Mouse (Mus musculus) hindbrain, embryonic 13.5 days (tissue): Measurements from ENCODE around the gene Pgm2. TPM values are rescaled to one million over a fixed set of nuclear protein-coding genes. Genes with fewer than 3 reads are reported as not detected.

Source experiments
- ATAC-seq: fragments of 200-750 bp; cut with Nextera tagmentation; 2 replicates; pipeline ENCODE4 v1.8.0; 2017; ENCODE audit warnings: moderate TSS enrichment; ENCODE audit not compliant: low FRiP score
- H3K27ac ChIP-seq: fragments of 300-500 bp; sonication (generic); 2 replicates; pipeline ENCODE4 v1.5.1; 2015; ENCODE audit warnings: inconsistent platforms, mild to moderate bottlenecking, moderate library complexity
- H3K27me3 ChIP-seq: fragments of 300-500 bp; sonication (generic); 2 replicates; pipeline ENCODE4 v1.6.1; 2015; ENCODE audit warnings: mild to moderate bottlenecking, inconsistent platforms
- H3K36me3 ChIP-seq: fragments of 300-500 bp; sonication (generic); 2 replicates; pipeline ENCODE4 v1.6.1; 2015; ENCODE audit warnings: mild to moderate bottlenecking, inconsistent platforms
- H3K4me1 ChIP-seq: fragments of 300-500 bp; sonication (generic); replicated peaks from 2 replicates; pipeline ENCODE4 v1.6.1; 2015; ENCODE audit warnings: inconsistent platforms
- H3K4me2 ChIP-seq: fragments of 300-500 bp; sonication (generic); 2 replicates; pipeline ENCODE4 v1.6.1; 2015; ENCODE audit warnings: inconsistent platforms, mild to moderate bottlenecking, moderate library complexity
- H3K4me3 ChIP-seq: fragments of 300-500 bp; sonication (generic); 2 replicates; pipeline ENCODE4 v1.5.1; 2015; ENCODE audit warnings: mild to moderate bottlenecking, inconsistent platforms
- H3K9ac ChIP-seq: fragments of 300-500 bp; sonication (generic); 2 replicates; pipeline ENCODE4 v1.6.1; 2015; ENCODE audit warnings: mild to moderate bottlenecking, inconsistent platforms
- H3K9me3 ChIP-seq: fragments of 300-500 bp; sonication (generic); 2 replicates; pipeline ENCODE4 v1.6.1; 2016; ENCODE audit warnings: inconsistent platforms
- WGBS: fragments of 180-500 bp; shearing (Covaris S2); methylation state at CpG from one replicate; pipeline ENCODE4 v1.1.7; 2015; 5-methylcytosine and 5-hydroxymethylcytosine counted together
- polyA plus RNA-seq: library from polyadenylated mRNA; unstranded; fragments of >200 nt; fragmentation: Nextera tagmentation; extraction: Ambion mirVana; gene quantifications from 2 replicates; pipeline ENCODE4 v1.2.1, GENCODE M21; 2015

The Pgm2 gene
- polyA plus RNA-seq, result 23.4 and 24.0 TPM in 2 replicates

DNA sequence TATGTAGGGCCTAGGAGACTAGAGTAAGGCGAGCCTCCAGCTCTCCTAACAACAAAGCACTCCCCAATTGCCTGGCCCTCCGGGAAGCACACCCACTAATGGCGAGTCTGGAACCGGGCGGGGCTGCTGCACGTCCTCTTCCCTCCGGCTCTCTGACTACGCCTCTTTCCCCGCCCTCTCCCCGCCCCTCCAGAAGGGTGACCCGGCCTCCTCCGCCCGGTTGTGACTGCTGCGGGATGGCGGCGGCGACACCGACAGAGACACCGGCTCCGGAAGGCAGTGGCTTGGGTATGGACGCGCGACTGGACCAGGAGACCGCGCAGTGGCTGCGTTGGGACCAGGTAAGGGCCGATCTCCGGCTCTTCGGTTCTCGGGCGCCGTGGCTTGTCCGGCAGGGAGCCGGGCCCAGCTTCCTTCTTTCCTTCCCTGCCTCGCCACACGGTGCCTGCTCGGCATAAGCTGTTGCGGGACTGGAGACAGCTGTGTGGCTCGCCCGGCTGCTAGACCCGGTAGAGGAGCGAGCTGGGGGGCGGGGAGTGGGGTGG lies at the start of gene Pgm2:
TSS of gene Pgm2 (plus strand) at position 203 of the 545 bp plus-strand sequence.
- under 1% methylated on average over 43 of the region's 43 CpGs for WGBS
- no peaks in the 10 kb centered on the region for H3K27me3 ChIP-seq
- ATAC-seq, result peak; percentile 95
- peak within 1 kb of the TSS; percentile 68 for H3K4me3 ChIP-seq
- H3K9me3 ChIP-seq, result no peaks in the 10 kb centered on the region
- peak within 1 kb of the TSS; percentile 84 for H3K27ac ChIP-seq
- peak within 1 kb of the TSS; percentile 85 for H3K4me2 ChIP-seq
- peaks cover 19% of the 10 kb centered on the region for H3K4me1 ChIP-seq
- H3K9ac ChIP-seq, result peak within 1 kb of the TSS; percentile 88
- H3K36me3 ChIP-seq, result peaks cover 10% of the 10 kb centered on the region

DNA sequence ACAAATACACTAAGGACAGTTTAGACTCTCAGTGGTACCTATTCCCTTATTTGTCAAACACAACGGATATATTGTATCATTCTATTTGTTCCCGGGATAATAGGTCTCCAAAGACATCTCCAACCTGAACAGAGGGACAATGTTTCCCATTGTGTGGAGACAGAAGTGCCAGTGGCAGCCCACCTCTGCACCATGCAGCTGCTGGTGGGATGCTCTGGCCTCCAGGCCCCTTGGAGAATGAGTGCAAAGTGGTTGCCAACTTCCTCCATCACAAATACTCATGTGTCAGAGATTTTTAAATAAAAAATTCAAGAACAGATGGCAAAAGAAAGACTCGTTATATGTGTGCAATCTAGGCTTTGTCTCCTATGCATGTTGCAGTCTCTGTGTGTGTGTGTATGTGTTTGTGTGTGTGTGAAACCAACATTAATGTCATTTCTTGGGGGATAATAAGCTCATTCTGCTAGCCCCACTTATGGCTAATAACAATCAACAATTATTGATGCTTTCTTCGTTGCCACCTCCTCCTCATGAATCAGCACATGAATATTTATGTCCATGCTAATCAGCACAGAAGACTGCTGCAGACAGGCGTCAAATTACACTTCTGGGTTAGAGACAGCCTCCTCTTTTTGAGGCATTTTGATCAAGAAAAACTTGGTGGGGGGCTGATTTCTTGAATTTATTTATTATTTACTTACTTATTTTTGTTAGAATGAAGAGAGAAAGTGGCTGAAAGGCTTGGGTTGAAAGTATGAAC lies 48.9 kb upstream of the Pgm2 start:
- no peak overlapping the region for H3K9ac ChIP-seq
- H3K27ac ChIP-seq, result peak overlapping the region; percentile 63
- H3K4me3 ChIP-seq, result no peak overlapping the region
- H3K36me3 ChIP-seq, result no peaks in the 10 kb centered on the region
- no peak overlapping the region for H3K4me2 ChIP-seq
- no peaks in the 10 kb centered on the region for H3K9me3 ChIP-seq
- peak; percentile 34; the same call in 1 of the 2 replicates for ATAC-seq
- H3K4me1 ChIP-seq, result peaks cover 27% of the 10 kb centered on the region
- no peaks in the 10 kb centered on the region for H3K27me3 ChIP-seq
- 30% methylated on average over 5 of the region's 5 CpGs for WGBS

DNA sequence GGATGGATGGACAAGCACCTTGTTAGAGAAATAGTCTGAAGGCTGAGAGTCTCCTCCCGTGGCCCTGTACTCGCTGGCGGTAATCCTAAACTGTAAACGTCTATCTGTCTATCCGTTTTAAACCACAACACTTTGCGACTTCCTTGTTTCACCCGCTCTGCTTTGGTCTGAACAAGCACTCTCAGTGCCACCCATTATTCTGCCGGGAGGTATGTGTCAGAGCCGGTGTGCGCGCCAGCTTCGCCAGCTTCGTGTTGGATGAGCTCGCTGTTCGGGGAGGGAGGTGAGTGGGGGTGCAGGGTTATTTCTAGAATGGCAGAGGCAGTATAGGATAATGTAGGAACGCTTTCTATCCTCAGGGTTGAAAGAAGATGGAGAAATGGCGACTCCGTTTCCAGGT lies 48.0 kb upstream of the Pgm2 start:
- no peaks in the 10 kb centered on the region for H3K27me3 ChIP-seq
- H3K4me1 ChIP-seq, result peaks cover 27% of the 10 kb centered on the region
- no peak for ATAC-seq
- H3K4me3 ChIP-seq, result no peak overlapping the region
- H3K9me3 ChIP-seq, result no peaks in the 10 kb centered on the region
- H3K36me3 ChIP-seq, result no peaks in the 10 kb centered on the region
- H3K4me2 ChIP-seq, result no peak overlapping the region
- peak overlapping the region; percentile 50 for H3K27ac ChIP-seq
- 85% methylated on average over 18 of the region's 18 CpGs for WGBS
- H3K9ac ChIP-seq, result no peak overlapping the region

DNA sequence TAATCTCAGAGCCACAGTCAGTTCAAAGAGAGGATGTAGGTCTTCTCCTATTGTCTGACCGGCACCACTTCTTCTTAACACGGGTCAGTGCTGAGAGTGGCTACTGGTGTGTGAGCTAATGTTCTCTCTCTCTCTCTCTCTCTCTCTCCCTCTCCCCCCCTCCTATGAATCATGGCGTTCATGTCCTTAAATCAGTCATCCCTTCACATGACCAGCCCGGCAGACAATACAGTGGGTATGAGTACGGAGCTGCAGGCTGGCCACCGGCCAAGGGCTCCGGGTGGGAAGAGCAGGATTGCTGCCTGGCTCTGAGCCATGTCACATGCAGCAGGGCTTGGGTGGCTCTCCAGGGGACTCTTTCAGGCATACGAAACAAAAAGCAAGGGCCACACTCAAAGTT lies 47.2 kb upstream of the Pgm2 start:
- H3K4me2 ChIP-seq, result peak overlapping the region; percentile 31; the same call in 1 of the 2 replicates
- no peak overlapping the region for H3K4me3 ChIP-seq
- no peak overlapping the region for H3K9ac ChIP-seq
- ATAC-seq, result peak; percentile 84
- H3K4me1 ChIP-seq, result peaks cover 27% of the 10 kb centered on the region
- no peaks in the 10 kb centered on the region for H3K36me3 ChIP-seq
- peak overlapping the region; percentile 50 for H3K27ac ChIP-seq
- H3K27me3 ChIP-seq, result no peaks in the 10 kb centered on the region
- WGBS, result 25% methylated on average over 8 of the region's 8 CpGs
- no peaks in the 10 kb centered on the region for H3K9me3 ChIP-seq

DNA sequence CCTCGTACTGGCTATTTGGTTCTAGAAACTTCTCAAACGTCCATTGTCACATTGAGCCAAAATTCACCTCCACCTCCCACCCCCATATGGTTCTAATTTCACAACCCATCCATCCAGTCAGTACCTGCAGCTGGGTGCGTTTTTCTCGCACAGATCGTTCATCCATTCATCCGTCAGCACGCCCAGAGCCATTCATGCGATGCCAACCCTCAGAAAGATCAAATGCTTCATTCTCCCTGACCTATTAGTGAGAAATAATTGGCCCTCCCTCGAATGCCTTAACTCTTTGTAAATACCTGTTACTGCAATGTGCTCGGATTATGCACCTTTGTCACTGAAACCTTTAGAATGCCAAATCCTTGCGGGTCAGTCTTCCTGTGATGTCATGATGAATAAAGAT lies 45.8 kb upstream of the Pgm2 start:
- no peak overlapping the region for H3K27ac ChIP-seq
- H3K9ac ChIP-seq, result no peak overlapping the region
- H3K9me3 ChIP-seq, result no peaks in the 10 kb centered on the region
- ATAC-seq, result no peak
- H3K27me3 ChIP-seq, result no peaks in the 10 kb centered on the region
- no peak overlapping the region for H3K4me2 ChIP-seq
- H3K4me1 ChIP-seq, result peaks cover 27% of the 10 kb centered on the region
- 69% methylated on average over 11 of the region's 11 CpGs for WGBS
- H3K36me3 ChIP-seq, result no peaks in the 10 kb centered on the region
- no peak overlapping the region for H3K4me3 ChIP-seq

DNA sequence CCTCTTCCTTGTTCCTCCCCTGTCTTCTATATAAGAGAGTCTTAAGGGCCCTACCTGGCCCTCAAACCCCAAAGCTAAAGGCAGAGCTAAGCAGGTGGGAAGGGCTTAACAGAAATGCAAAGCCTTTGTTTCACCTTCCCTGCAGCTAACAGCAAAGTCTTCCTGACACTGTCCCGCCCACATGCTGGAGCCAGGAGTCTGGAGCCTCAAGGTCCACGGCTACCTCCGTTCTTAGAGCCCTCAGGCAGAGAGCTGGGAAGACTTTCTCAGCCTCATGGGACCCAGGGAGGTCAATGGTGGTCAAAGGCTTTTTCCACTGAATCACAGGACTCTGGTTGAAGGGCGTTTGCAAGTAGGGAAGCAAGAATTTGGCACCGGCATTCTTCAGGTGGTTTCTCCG lies 44.8 kb upstream of the Pgm2 start:
- Histone ChIP-seq H3K4me2 (no peak overlapping the region), H3K9ac (no peak overlapping the region), H3K4me1 (peaks cover 27% of the 10 kb centered on the region), H3K4me3 (no peak overlapping the region), H3K27me3 (no peaks in the 10 kb centered on the region), H3K9me3 (no peaks in the 10 kb centered on the region), H3K27ac (no peak overlapping the region), H3K36me3 (no peaks in the 10 kb centered on the region)
- no peak for ATAC-seq
- 71% methylated on average over 6 of the region's 6 CpGs for WGBS

DNA sequence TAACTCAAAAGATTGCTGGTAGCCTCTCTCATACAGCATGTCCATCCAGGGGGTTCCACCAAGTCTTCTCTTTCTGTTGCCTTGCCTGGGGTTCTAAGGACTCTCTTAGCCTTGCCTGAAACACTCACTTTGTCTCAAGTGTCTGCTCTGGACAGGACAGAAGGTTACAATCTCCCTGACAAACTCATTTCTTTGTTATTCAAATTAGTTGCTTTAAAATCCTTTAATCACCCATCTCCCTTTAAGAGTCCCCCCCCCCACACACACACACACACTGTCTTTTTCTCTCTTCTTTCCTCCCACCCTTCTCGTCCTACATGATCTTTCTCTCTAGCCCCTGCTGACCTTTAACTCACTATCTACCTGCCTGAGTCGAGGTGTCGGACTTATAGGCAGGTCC lies 44.1 kb upstream of the Pgm2 start:
- ATAC-seq, result no peak
- Histone ChIP-seq H3K36me3 (no peaks in the 10 kb centered on the region), H3K4me1 (peaks cover 23% of the 10 kb centered on the region), H3K4me2 (no peak overlapping the region), H3K4me3 (no peak overlapping the region), H3K27ac (no peak overlapping the region), H3K27me3 (no peaks in the 10 kb centered on the region), H3K9me3 (no peaks in the 10 kb centered on the region), H3K9ac (no peak overlapping the region)
- 55% methylated on average over 3 of the region's 3 CpGs for WGBS

DNA sequence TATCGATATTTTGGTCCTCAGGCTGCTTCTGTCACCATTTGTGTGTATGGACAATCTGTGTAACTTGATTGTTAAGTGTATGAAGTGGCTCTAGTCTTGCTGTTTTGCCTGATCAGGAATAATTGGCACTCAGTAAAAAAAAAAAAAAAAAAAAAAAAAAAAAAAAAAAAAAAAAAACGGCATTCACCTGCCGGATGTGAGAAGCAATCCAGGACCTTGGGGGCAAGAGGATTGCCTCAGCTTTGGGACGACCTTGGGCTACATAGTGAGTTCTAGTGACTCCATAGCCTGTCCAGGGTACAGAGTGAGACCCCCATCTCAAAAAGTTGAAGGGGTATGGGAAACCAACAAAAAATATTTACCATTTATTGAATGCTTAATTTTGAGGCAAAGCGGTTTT lies 43.5 kb upstream of the Pgm2 start:
- WGBS, result 93% methylated on average over 5 of the region's 5 CpGs
- ATAC-seq, result no peak
- Histone ChIP-seq H3K4me2 (no peak overlapping the region), H3K36me3 (no peaks in the 10 kb centered on the region), H3K4me3 (no peak overlapping the region), H3K9me3 (no peaks in the 10 kb centered on the region), H3K4me1 (peaks cover 17% of the 10 kb centered on the region), H3K9ac (no peak overlapping the region), H3K27ac (no peak overlapping the region), H3K27me3 (no peaks in the 10 kb centered on the region)

DNA sequence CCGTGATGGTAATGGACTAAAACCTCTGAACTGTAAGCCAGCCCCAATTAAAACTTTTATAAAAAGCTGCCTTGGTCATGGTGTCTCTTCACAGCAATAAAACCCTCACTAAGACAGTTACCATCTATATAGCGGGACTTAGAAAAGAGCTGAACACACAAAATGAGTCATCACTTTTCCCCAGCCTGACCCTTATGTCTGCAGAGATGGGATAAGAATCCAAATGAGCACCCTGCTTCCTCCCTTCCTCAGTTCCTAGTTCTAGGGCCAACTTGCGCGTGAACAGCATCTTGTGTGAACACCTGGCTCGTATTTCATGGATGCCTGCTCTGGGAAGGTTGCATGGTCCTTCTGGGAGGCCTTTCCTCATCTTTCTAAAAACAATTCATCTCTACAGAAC lies 39.7 kb upstream of the Pgm2 start:
- no peak overlapping the region for H3K4me3 ChIP-seq
- H3K4me1 ChIP-seq, result no peaks in the 10 kb centered on the region
- H3K9me3 ChIP-seq, result no peaks in the 10 kb centered on the region
- H3K9ac ChIP-seq, result no peak overlapping the region
- no peak overlapping the region for H3K4me2 ChIP-seq
- H3K27ac ChIP-seq, result no peak overlapping the region
- H3K27me3 ChIP-seq, result no peaks in the 10 kb centered on the region
- WGBS, result 90% methylated on average over 5 of the region's 5 CpGs
- H3K36me3 ChIP-seq, result no peaks in the 10 kb centered on the region
- no peak for ATAC-seq

DNA sequence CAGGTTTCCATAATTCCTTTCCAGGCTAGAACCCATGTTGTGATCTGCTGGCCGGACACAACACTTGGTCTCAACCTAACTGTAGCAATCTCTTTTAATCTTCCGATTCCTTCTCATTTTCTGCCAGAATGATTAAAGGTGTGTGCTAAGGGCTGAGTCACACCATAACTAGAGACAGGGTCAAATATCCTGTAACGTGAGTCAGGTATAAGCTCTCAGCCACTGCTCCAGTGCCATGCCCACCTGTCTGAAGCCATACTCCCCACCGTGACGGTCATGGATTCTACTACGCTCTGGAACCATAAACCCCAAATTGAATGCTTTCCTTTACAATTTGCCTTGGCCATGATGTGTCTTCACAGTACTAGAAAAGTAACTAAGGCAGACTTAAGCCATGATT lies 36.5 kb upstream of the Pgm2 start:
- no peak overlapping the region for H3K9ac ChIP-seq
- WGBS, result 95% methylated on average over 6 of the region's 6 CpGs
- H3K4me2 ChIP-seq, result no peak overlapping the region
- H3K4me1 ChIP-seq, result no peaks in the 10 kb centered on the region
- H3K36me3 ChIP-seq, result no peaks in the 10 kb centered on the region
- no peak overlapping the region for H3K4me3 ChIP-seq
- no peaks in the 10 kb centered on the region for H3K27me3 ChIP-seq
- no peak for ATAC-seq
- H3K9me3 ChIP-seq, result no peaks in the 10 kb centered on the region
- H3K27ac ChIP-seq, result no peak overlapping the region

DNA sequence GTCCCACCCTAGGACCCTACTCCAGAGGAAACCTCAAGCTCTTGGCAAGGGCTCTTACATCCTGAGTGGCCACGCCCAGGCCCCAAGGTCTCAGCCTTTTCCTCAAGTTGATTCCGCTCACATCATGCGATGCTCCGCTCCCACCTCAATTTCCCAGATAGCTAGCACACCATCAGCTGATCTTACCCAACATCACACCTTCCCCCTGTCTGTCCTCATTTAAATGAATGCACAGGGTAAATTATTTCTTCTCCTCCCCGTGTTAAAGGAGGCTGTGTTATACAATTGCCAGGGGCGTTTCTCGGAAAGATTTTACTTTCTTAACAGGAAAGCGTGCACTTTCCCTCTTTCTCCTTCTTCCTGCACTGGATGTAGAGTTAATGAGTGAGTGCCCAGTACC lies 31.9 kb upstream of the Pgm2 start:
- no peaks in the 10 kb centered on the region for H3K9me3 ChIP-seq
- no peaks in the 10 kb centered on the region for H3K4me1 ChIP-seq
- no peak overlapping the region for H3K4me3 ChIP-seq
- H3K27ac ChIP-seq, result no peak overlapping the region
- H3K27me3 ChIP-seq, result no peaks in the 10 kb centered on the region
- no peak for ATAC-seq
- no peak overlapping the region for H3K9ac ChIP-seq
- no peaks in the 10 kb centered on the region for H3K36me3 ChIP-seq
- WGBS, result 93% methylated on average over 8 of the region's 8 CpGs
- no peak overlapping the region for H3K4me2 ChIP-seq

DNA sequence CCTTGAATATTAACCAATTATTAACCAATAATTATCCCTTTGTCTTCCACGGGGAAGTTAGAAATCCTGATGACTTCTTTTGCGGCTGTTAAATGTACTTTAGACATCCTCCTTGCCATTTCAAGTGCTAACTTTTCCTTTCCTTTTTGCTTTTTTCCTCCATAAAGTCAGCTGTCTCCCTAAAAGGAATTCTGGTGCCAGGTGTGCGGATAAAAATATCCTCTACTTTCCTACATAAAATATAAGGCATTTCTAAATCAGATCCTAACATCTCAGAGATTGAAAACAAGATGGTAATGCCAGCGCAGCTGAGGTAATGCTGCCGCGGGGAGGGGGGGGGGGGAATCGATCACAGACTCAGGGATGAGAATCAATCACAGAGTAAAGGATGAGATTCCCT lies 31.1 kb upstream of the Pgm2 start:
- Histone ChIP-seq H3K9ac (no peak overlapping the region), H3K4me1 (no peaks in the 10 kb centered on the region), H3K27me3 (no peaks in the 10 kb centered on the region), H3K4me2 (no peak overlapping the region), H3K27ac (no peak overlapping the region), H3K9me3 (no peaks in the 10 kb centered on the region), H3K4me3 (no peak overlapping the region), H3K36me3 (no peaks in the 10 kb centered on the region)
- WGBS, result 83% methylated on average over 7 of the region's 7 CpGs
- no peak for ATAC-seq
